Mouse (Mus musculus): ENCODE measurements around the gene Skp2. TPM values are rescaled to one million over a fixed set of nuclear protein-coding genes. Genes with fewer than 3 reads are reported as not detected.

Gene Skp2
- polyA plus RNA-seq, 1 experiment from 2014 or later: 11.6 TPM

- ChIA-PET POLR2A (interaction anchor here (0.7 to 1.4 kb wide), 3 partner anchors 16 to 29 kb away, joined by 3 to 4 read pairs (median 3); no protein-coding TSS in a partner anchor), CTCF (interaction anchor here (1.4 to 1.8 kb wide), 2 partner anchors 10 to 11 kb away, joined by 4 to 5 read pairs; no protein-coding TSS in a partner anchor)
- ATAC-seq: no peak
- no peak for DNase-seq (ENCODE audit: low read depth, low spot score)
- in situ Hi-C loops (cut with MboI; ENCODE audit: low pct_unique_long_range_greater_than_20kb): no loop called here
- no peak for TF ChIP-seq CTCF (IDR thresholded peaks at IDR 0.05)
- no peaks in the 10 kb centered on the region for H3K27me3 ChIP-seq
Observed at GRCm38 (mm10) chr15:9078481-9079300, 76.5 kb downstream of the Skp2 start.

GRCm38 (mm10) chr15:9075608-9076200 lies 79.5 kb downstream of the Skp2 start:
- POLR2A ChIA-PET: no interaction called here
- DNase-seq (ENCODE audit: low read depth, low spot score): no peak
- no peaks in the 10 kb centered on the region for H3K27me3 ChIP-seq

GRCm38 (mm10) chr15:9074671-9075070 lies 80.6 kb downstream of the Skp2 start:
- DNase-seq (ENCODE audit: low read depth, low spot score) (no peak), ATAC-seq (no peak)
- POLR2A ChIA-PET: no interaction called here
- H3K27me3 ChIP-seq: no peaks in the 10 kb centered on the region
- in situ Hi-C loops (cut with MboI; ENCODE audit: low pct_unique_long_range_greater_than_20kb): no loop called here
- no peak for TF ChIP-seq CTCF (IDR thresholded peaks at IDR 0.05)
- CTCF ChIA-PET: interaction anchor here (1.3 to 1.4 kb wide), 2 partner anchors 11 to 19 kb away, joined by 3 read pairs; no protein-coding TSS in a partner anchor

More at GRCm38 (mm10) chr15:9075608-9076200, 79.5 kb downstream of the Skp2 start:
- ATAC-seq: no peak
- CTCF ChIA-PET: interaction anchor here (1.3 to 1.4 kb wide), 2 partner anchors 10 to 20 kb away, joined by 3 read pairs; no protein-coding TSS in a partner anchor
- in situ Hi-C loops (cut with MboI; ENCODE audit: low pct_unique_long_range_greater_than_20kb): no loop called here
- no peak for TF ChIP-seq CTCF (IDR thresholded peaks at IDR 0.05)

GRCm38 (mm10) chr15:9074139-9074538 lies 81.1 kb downstream of the Skp2 start:
- no peak for TF ChIP-seq CTCF (IDR thresholded peaks at IDR 0.05)
- no peaks in the 10 kb centered on the region for H3K27me3 ChIP-seq
- DNase-seq (ENCODE audit: low read depth, low spot score) (no peak), ATAC-seq (no peak)
- in situ Hi-C loops (cut with MboI; ENCODE audit: low pct_unique_long_range_greater_than_20kb): no loop called here
- CTCF ChIA-PET: interaction anchor here (1.3 kb wide), 1 partner anchor 18 kb away, joined by 3 read pairs; no protein-coding TSS in a partner anchor
- POLR2A ChIA-PET: no interaction called here

DNA sequence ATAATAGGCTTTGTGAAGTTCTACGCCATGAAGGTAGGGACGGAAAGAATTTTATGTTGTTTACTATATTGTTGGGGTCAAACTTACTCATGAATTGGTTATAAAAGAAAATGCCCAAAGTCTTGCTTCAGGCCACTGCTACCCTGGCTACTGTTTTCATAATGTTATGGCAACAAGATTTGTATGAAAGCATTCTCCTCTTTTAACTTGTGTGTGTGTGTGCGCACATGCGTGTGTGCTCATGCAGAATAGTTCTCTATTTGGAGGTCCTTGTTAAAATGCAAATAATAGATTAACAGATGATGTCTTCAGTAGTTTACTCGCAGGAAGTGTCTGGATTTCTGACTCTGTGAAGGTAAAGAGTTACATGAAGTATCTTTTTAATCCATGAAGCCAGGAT lies 81.5 kb downstream of the Skp2 start:
- ChIA-PET POLR2A (interaction anchor here (0.7 kb wide), 1 partner anchor 426 kb away, joined by 5 read pairs; no protein-coding TSS in a partner anchor), CTCF (no interaction called here)
- in situ Hi-C loops (cut with MboI; ENCODE audit: low pct_unique_long_range_greater_than_20kb): no loop called here
- DNase-seq (ENCODE audit: low read depth, low spot score) (no peak), ATAC-seq (no peak)
- TF ChIP-seq CTCF (IDR thresholded peaks at IDR 0.05): no peak
- H3K27me3 ChIP-seq: no peaks in the 10 kb centered on the region

GRCm38 (mm10) chr15:9073067-9073608 lies 82.1 kb downstream of the Skp2 start:
- H3K27me3 ChIP-seq: no peaks in the 10 kb centered on the region
- no peak for TF ChIP-seq CTCF (IDR thresholded peaks at IDR 0.05)
- in situ Hi-C loops (cut with MboI; ENCODE audit: low pct_unique_long_range_greater_than_20kb): no loop called here
- no peak for ATAC-seq
- no peak for DNase-seq (ENCODE audit: low read depth, low spot score)
- POLR2A ChIA-PET: interaction anchor here (0.7 kb wide), 1 partner anchor 425 kb away, joined by 5 read pairs; no protein-coding TSS in a partner anchor
- CTCF ChIA-PET: no interaction called here

DNA sequence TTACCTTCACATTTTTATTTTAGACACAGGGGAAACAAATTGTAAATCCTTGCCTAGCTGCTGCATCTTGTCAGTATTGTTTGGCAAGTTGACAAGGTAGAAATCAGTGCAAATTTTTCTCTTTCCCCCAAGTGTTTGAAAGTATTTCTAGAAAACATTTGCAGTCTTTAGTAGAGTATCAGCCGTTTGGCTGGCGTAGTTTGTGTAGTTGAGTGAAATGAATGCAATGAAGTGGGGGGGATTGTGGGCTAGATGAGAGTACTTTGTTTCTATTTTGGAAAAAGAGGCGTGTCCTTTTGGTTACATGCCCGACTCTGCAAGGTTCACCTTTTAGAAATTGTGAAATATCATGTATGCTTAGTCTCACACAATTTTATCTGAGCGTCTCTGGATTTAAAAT lies 82.6 kb downstream of the Skp2 start:
- ChIA-PET CTCF (no interaction called here), POLR2A (no interaction called here)
- DNase-seq (ENCODE audit: low read depth, low spot score) (no peak), ATAC-seq (no peak)
- TF ChIP-seq CTCF (IDR thresholded peaks at IDR 0.05): no peak
- H3K27me3 ChIP-seq: no peaks in the 10 kb centered on the region
- in situ Hi-C loops (cut with MboI; ENCODE audit: low pct_unique_long_range_greater_than_20kb): no loop called here

DNA sequence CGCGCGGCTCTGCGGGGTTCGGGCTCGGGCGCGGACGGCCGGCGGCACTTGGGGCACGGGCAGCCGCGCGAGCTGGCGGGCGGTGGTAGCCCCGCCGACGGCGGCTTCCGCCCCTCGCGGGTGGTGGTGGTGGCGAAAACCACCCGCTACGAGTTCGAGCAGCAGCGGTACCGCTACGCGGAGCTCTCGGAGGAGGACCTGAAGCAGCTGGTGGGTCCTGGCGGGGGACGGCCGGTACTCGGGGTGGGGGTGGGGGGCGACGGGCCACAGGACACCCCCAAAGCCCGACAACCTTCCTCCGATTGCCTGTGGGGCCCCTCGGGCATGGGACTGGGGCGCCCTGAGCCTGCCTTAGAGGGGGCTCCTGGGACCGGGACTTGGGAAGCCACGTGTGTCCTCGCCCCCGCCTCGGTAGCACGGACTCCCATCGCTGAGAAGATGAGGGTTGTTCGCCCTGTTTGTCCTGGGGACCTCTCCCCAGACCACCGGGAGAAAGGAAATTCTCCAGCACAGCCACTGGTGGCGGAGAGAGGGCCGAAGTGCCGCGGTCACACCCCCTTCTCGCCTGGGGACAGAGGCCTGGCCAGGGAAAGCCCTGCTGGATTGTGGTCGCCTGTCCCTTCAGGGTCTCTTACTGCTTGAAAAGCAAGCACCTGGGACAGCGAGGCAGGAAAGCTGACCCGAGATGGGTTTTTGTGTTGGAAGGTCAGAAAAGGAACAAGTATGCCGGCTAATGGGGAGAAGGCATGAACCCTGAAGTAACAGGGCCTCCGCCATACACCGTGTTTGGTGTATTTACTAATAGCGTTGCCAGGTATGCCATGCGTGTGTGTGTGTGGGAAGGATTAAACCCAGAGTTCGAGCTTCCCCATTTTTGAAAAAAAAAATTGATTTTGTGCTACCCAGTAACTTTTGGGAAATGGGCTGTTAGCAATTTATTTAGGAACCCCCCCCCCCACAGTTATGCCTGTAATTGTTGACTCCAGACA lies 83.4 kb downstream of the Skp2 start:
- peak; percentile 29 for ATAC-seq
- DNase-seq (ENCODE audit: low read depth, low spot score): no peak
- no peak for TF ChIP-seq CTCF (IDR thresholded peaks at IDR 0.05)
- ChIA-PET CTCF (no interaction called here), POLR2A (interaction anchor here (0.6 to 0.7 kb wide), 5 partner anchors 14 to 1398 kb away, joined by 3 to 4 read pairs (median 3); no protein-coding TSS in a partner anchor)
- in situ Hi-C loops (cut with MboI; ENCODE audit: low pct_unique_long_range_greater_than_20kb): no loop called here
- no peaks in the 10 kb centered on the region for H3K27me3 ChIP-seq

DNA sequence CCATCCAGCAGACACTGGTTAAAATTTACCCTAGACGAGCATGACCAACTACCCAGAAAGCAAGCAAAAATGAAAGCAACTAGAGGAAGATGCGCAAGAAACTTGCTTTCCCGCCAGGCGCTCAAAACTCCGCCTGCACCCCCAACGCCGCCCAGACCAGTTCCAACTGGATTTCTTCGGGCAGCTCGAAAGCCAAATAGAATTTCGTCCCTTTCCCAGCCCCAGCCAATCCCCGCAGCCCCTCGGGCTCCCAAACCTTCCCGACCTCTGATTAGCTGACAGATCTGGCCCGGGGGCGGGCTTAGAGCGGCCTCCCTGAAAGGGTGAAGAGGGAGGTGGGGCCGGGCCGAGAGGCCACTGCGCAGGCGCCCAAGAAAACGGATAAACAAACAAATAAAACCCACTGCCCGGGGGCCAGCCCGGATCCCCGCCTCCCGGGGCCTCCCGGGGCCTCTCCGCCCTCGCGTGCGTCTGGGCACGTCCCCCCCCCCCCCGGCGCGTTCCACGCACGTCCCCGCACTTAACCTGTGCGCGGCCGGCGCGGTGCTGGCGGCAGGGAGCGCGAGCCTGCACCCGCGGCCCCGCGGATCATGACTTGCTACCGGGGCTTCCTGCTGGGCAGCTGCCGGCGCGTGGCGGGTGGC lies 84.2 kb downstream of the Skp2 start, which contains the start of gene Nadk2:
TSS of gene Nadk2 (plus strand) at position 349 of the 644 bp plus-strand sequence.
- DNase-seq (ENCODE audit: low read depth, low spot score) (peak; percentile 91), ATAC-seq (peak; percentile 99)
- H3K27me3 ChIP-seq: peaks cover 3% of the 10 kb centered on the region
- TF ChIP-seq CTCF (IDR thresholded peaks at IDR 0.05): no peak
- ChIA-PET CTCF (interaction anchor here (0.7 to 1.1 kb wide), 2 partner anchors 53 to 58 kb away, joined by 3 to 7 read pairs; no protein-coding TSS in a partner anchor), POLR2A (interaction anchor here (0.5 to 0.7 kb wide), 4 partner anchors 57 to 1399 kb away, joined by 3 to 6 read pairs (median 4); no protein-coding TSS in a partner anchor)
- in situ Hi-C loops (cut with MboI; ENCODE audit: low pct_unique_long_range_greater_than_20kb): no loop called here
